Mouse (Mus musculus) gastrocnemius, adult 2 months (tissue): Measurements from ENCODE around the gene Def8. TPM values are rescaled to one million over a fixed set of nuclear protein-coding genes. Genes with fewer than 3 reads are reported as not detected.

Experiments
- DNase-seq: peaks from one replicate; pipeline ENCODE4 v3.0.0; 2022
- H3K27ac ChIP-seq: fragments of 200-600 bp; 2 replicates; pipeline ENCODE4 v1.8.1; 2022; ENCODE audit warnings: mild to moderate bottlenecking
- H3K4me3 ChIP-seq: fragments of 200-600 bp; 2 replicates; pipeline ENCODE4 v1.8.1; 2022; ENCODE audit warnings: mild to moderate bottlenecking, moderate library complexity
- CTCF ChIP-seq: fragments of 200-600 bp; IDR thresholded peaks from 2 replicates; pipeline ENCODE4 v1.8.1; 2022; ENCODE audit warnings: antibody characterized with exemption, mild to moderate bottlenecking, moderate library complexity
- intact Hi-C: fragments of 180-260 bp; cut with DNase I; formaldehyde crosslinking; loops from one replicate; pipeline ENCODE4 v1.15.1; 2025
- total RNA-seq, 2 experiments: library from RNA; stranded (reverse); gene quantifications; 2 replicates each; pipeline ENCODE4 v1.2.3; 2021

Def8 gene
- total RNA-seq, 2 experiments from 2014 or later, result 38.5 to 39.1 TPM

DNA sequence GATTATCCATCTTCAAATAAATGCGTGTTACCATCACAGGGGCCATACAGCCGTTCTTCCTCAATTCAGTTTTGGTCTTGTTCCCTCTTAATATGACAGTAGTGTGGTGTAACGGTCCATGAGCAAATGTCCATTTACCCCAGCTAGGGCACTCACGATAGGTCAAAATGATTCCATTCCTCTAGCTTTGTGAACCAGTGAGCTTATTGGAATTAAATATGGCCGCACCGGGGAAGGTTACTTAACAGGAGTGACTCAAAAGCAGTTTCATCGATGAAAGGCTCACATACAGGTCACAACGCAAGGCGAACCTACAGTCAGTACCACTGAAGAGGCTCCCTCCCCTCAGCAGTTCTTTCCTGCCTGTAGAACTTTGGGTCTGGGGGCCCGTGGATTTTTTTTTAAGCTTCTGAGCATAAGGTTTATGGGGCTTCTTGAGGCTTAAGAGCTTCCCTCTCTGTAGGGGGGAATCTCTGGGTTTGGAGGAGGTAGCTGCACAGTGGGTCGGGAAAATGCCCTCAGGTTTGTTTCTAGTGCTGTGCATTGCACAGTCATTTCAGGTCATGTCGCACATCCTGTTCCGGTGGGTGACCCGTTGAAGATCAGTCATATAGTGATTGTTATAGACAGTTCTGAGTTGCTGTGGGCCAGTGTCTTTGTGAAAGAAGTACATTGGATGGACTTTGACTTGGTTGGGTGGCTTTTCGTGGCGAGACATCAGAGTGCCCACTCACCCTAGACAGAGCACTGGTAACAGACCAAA is 55.3 kb downstream of the Def8 start:
- Histone ChIP-seq H3K4me3 (peak overlapping the region; percentile 91), H3K27ac (peak overlapping the region; percentile 99)
- no peak for TF ChIP-seq CTCF
- intact Hi-C loops, result no loop called here
- no peak for DNase-seq

DNA sequence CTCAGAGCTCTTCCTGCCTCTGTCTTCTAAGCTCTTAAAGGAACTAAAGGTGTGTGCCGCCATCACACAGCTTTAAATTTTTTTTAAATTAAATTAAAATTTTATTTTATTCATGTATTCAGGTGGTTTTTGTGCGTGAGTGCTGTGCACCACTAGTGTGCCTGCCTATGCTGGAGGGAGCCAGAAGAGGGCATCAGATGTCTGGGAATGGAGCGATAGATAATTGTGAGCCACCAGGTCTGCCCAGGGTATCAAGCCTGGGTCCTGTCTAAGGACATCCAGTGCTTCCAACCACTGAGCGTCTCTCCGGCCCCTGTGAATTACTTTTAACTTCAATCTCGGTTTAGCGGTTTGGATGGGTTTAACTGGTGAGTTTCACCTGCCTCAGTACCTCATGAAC is 59.3 kb downstream of the Def8 start:
- Histone ChIP-seq H3K27ac (no peak overlapping the region), H3K4me3 (no peak overlapping the region)
- intact Hi-C loops, result no loop called here
- TF ChIP-seq CTCF, result peak; percentile 47
- DNase-seq, result no peak

- intact Hi-C loops, result no loop called here
- no peak for TF ChIP-seq CTCF
- DNase-seq, result no peak
- Histone ChIP-seq H3K27ac (no peak overlapping the region), H3K4me3 (no peak overlapping the region)
Measured at GRCm38 (mm10) chr8:123491280-123492075, 68.2 kb downstream of the Def8 start.

- DNase-seq, result no peak
- Histone ChIP-seq H3K27ac (no peak overlapping the region), H3K4me3 (no peak overlapping the region)
- intact Hi-C loops, result no loop called here
- TF ChIP-seq CTCF, result no peak
Measured at GRCm38 (mm10) chr8:123492898-123493297, 69.6 kb downstream of the Def8 start.

DNA sequence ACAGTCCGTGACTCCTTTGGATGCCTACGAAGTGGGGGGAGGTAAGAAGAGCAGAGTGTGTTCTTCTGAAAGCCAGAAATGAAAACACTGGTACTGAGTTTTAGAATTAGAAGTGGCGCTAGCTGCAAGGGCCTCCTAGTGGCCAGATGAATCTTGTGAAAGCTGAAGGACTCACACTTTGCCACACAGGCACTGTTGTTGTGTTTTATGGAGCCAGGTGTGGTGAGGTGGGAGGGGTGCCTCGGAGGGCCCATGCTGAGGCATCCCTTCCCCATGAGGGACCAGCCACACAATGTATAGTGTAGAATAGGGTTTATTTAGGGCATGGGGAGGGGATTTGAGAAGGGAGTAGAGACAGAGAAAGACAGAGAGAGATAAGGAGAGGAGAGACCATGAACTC is 74.4 kb downstream of the Def8 start:
- H3K4me3 ChIP-seq, result no peak overlapping the region
- no peak for TF ChIP-seq CTCF
- no peak overlapping the region for H3K27ac ChIP-seq
- intact Hi-C loops, result no loop called here
- no peak for DNase-seq

DNA sequence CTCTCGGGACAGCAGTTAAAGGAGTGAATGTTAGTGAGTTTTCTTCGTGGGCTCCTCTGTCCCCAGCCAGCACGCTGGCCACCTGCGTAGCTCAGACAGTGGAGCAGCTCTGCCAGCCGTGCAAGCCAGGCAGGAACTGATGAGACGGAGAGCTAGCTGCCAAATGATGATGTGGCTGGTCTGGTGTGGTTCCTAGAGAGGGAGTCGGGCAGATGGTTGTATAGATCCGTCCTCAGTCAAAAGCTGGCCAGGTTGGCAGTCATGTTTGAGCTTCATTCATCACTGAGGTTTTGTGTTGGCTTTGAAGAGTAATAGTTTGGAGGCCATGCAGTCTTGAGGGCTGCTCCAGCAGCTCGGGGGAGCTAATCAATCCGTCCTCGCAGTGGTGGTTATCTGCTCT is 75.6 kb downstream of the Def8 start:
- H3K27ac ChIP-seq, result no peak overlapping the region
- intact Hi-C loops, result no loop called here
- no peak for DNase-seq
- TF ChIP-seq CTCF, result no peak
- H3K4me3 ChIP-seq, result no peak overlapping the region

DNA sequence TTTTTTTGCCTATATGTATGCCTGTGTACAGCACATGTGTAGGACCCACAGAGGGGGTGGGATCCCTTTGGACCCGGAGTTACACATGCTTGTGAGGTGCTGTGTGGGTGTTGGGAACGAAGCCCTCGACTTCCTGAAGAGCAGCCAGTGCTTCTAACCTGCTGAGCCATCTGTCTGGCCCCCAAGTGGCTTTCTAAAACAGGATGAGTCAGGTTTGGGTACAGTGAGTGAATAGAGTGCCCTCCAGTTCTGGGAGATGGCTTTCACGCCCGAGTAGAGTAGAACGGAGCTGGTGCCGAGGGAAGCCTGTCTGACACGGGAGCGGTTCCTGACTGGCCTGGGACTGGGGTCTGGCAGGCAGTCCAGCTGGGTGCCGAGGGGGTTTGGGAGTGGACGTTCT is 76.2 kb downstream of the Def8 start:
- intact Hi-C loops, result no loop called here
- no peak for TF ChIP-seq CTCF
- Histone ChIP-seq H3K27ac (no peak overlapping the region), H3K4me3 (no peak overlapping the region)
- DNase-seq, result no peak

- Histone ChIP-seq H3K4me3 (no peak overlapping the region), H3K27ac (no peak overlapping the region)
- no peak for TF ChIP-seq CTCF
- intact Hi-C loops, result no loop called here
- no peak for DNase-seq
Measured at GRCm38 (mm10) chr8:123502192-123502591, 78.9 kb downstream of the Def8 start.

DNA sequence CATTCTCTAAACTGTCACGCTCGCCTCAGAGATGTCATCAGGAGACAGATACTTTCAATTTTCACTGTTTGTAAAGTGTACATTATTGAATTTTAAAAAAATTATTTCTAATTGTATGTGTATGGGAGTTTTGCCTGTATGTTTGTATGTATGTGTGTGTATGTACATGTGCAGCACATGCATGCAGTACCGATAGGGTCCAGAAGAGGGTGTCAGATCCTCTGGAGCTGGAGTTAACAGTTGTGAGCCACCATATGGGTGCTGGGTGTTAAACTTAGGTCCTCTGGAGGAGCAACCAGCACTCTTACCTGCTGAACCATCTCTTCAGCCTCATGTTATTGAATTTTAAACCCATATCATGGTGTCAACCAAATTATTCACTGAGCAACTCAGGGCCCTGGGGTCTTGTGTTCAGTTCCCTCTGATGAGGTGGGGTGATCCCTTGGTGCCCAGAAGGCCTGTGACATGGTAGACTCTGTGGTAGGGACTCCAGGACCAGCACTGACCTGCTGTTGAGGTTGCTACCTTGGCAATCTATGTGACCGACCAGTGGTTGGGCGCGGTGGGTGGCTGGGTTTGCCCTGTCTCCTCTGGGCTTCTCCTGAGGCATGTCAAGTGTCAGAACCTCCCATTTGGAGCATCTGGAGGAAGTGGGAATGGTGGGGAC is 80.6 kb downstream of the Def8 start:
- H3K27ac ChIP-seq, result no peak overlapping the region
- TF ChIP-seq CTCF, result no peak; the same call in 1 of the 2 replicates
- no peak for DNase-seq
- intact Hi-C loops, result no loop called here
- no peak overlapping the region for H3K4me3 ChIP-seq

DNA sequence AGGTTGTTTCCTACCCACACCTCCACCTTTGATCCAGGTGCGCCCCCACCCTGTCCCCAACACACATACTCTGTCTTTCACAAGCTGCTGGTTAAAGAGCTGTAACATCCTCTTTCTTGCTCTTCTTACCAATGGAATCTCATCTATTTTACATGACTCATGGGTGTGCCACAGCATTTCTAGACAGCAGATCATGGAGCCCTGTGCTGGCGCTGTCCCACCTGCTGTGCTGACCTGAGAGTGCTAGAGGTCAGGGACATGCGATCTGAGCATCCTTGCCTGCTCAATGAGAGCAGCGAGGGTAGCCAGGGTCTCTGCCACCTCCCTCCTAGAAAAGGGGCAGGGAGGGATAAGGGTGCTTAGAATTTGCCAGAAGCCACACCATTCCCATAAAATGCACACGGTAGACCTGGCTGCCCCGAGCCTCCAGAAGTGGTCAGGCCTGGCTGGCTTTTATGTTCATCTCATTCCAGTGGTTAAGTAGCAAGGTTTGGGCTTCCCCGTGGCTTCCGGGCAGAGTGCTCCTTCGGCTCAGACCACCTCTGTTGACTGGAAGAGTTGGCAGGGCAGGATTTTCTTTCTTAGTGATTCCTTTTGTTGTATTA is 81.4 kb downstream of the Def8 start:
- DNase-seq, result no peak
- intact Hi-C loops, result no loop called here
- no peak for TF ChIP-seq CTCF
- Histone ChIP-seq H3K4me3 (no peak overlapping the region), H3K27ac (no peak overlapping the region)

- H3K4me3 ChIP-seq, result no peak overlapping the region
- DNase-seq, result no peak
- H3K27ac ChIP-seq, result no peak overlapping the region
- no peak for TF ChIP-seq CTCF
- intact Hi-C loops, result no loop called here
Measured at GRCm38 (mm10) chr8:123505267-123505666, 81.9 kb downstream of the Def8 start.

GRCm38 (mm10) chr8:123505695-123506094 is 82.4 kb downstream of the Def8 start:
- Histone ChIP-seq H3K4me3 (no peak overlapping the region), H3K27ac (no peak overlapping the region)
- TF ChIP-seq CTCF, result no peak
- no peak for DNase-seq
- intact Hi-C loops, result no loop called here

DNA sequence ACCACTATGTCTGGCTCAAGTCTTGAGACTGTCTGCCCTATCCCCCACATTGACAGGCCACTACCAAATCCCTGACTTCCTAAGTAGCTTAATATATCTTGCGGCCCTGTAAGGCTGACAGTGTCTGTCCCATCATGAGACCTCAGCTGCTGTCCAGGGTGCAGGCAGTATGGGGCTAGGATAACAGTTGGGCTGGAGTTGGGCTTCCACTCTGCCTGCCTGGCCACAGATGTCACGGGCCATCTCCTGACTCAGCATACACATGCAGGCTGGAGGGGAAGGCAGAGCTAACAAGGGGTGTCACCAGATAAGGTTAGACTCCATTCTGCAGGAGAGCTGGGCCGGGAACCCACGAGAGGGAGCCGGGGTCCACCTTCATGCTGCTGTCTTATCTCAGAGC is 83.8 kb downstream of the Def8 start:
- intact Hi-C loops, result no loop called here
- no peak for TF ChIP-seq CTCF
- DNase-seq, result no peak
- H3K27ac ChIP-seq, result no peak overlapping the region
- no peak overlapping the region for H3K4me3 ChIP-seq
